Mouse (Mus musculus): ENCODE measurements around the gene Cdh3.

DNA sequence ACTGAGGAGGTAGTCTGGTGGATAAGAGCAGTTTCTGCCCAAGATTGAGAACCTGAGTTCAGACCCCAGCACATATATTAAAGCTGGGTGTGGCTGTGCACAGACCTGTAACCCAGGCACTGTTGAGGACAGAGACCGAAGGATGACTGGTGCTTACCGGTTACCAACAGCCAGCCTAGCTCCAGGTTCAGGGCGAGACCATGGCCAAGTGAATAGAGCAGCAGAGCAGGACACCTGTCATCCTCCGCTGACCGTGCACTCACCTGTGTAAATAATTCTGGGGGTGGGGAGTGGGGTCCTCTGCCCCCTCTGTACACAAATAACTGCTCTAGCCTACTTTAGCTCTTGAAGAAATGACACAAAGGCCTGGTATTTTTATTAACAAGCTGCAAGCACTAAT, 36.7 kb upstream of the Cdh3 start:
- TF ChIP-seq ZC3H11A (IDR thresholded peaks at IDR 0.05; ENCODE audit: low read depth, low read length) (no peak), TBP (IDR thresholded peaks at IDR 0.05; ENCODE audit: low read depth, low read length) (no peak), USF1 (IDR thresholded peaks at IDR 0.05; ENCODE audit: low read depth, low read length) (no peak), CHD1 (IDR thresholded peaks at IDR 0.05; ENCODE audit: low read depth, low read length) (no peak), POLR2A (IDR thresholded peaks at IDR 0.05; ENCODE audit: control insufficient read depth in 1 of 2, insufficient read depth in 1 of 2, low read depth in 1 of 2, low read length in 2 of 2, poor library complexity in 1 of 2) (no peak), MEF2A (IDR thresholded peaks at IDR 0.05; ENCODE audit: extremely low read depth, insufficient replicate concordance, low read depth, low read length, poor library complexity, severe bottlenecking) (no peak), SMC3 (IDR thresholded peaks at IDR 0.05; ENCODE audit: low read depth, low read length) (no peak), EP300 (IDR thresholded peaks at IDR 0.05; ENCODE audit: low read depth in 1 of 2, low read length in 2 of 2) (no peak), ZNF384 (IDR thresholded peaks at IDR 0.05; ENCODE audit: low read depth, low read length) (no peak), CTCF (IDR thresholded peaks at IDR 0.05 in 2 of 3, conservative IDR thresholded peaks at IDR 0.05 in 1 of 3; ENCODE audit: control insufficient read depth in 1 of 3, insufficient read depth in 1 of 3, low read depth in 2 of 3, low read length in 3 of 3, poor library complexity in 1 of 3, severe bottlenecking in 1 of 3) (no peak), JUND (IDR thresholded peaks at IDR 0.05; ENCODE audit: low read depth, low read length) (no peak)

Data from MEL (cell line).